8 mouse cellular contexts compared by ENCODE assay signal in the genomic region with DNA sequence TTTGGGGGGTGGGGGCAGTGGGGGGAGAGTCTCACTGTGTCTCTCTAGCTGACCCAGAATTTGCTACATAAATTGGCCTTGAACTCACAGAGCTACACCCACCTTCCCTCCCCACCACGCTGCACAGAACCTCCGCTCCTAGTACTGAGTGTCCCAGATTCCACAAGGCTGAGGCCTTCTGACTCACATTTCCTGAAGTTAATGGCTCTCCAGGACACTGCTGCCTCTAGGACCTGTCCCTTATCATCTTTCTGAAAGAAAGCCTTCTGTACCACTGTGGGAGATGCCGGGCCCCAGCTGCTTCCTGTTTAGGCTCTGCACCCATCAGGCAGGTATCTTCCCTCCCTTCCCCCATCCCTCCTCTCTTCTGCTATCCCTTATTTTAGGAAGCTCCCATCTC. TPM values are rescaled to one million over a fixed set of nuclear protein-coding genes. Genes with fewer than 3 reads are reported as not detected.
DNase-seq lines count a peak whose midpoint lies in the region; ATAC-seq and TF ChIP-seq lines count a peak whose summit lies in the region.

No protein-coding gene starts in this region.

- WGBS in heart, embryonic 14.5 days, result 38% methylated on average over 3 of the region's 3 CpGs
- WGBS in liver, postnatal 0 days (ENCODE audit: insufficient replicate concordance), result 14% methylated on average over 3 of the region's 3 CpGs

- peak overlapping the region; percentile 37 to 59; a peak in 2 of 4 replicates for H3K27ac ChIP-seq in heart, embryonic 14.5 days (replicated peaks in 1 of 2; ENCODE audit: control insufficient read depth in 1 of 2, insufficient read depth in 1 of 2, low read depth in 2 of 2, low read length in 2 of 2)
- peak overlapping the region; percentile 98 for H3K27ac ChIP-seq in liver, postnatal 0 days (ENCODE audit: low read depth)

- TF ChIP-seq CTCF in liver, postnatal 0 days (IDR thresholded peaks at IDR 0.05; ENCODE audit: low read depth), result no peak

- no peaks in the 10 kb centered on the region for H3K27me3 ChIP-seq in heart, embryonic 14.5 days (ENCODE audit: control insufficient read depth, insufficient read depth, low read length)
- no peaks in the 10 kb centered on the region for H3K27me3 ChIP-seq in liver, postnatal 0 days (ENCODE audit: insufficient read depth, low read length)

- peaks cover 19 to 34% of the 10 kb centered on the region in 2 experiments for H3K4me1 ChIP-seq in heart, embryonic 14.5 days (ENCODE audit: control insufficient read depth in 2 of 2, insufficient read depth in 2 of 2, low read length in 2 of 2)
- peaks cover 37% of the 10 kb centered on the region for H3K4me1 ChIP-seq in liver, postnatal 0 days (ENCODE audit: insufficient read depth)

- no peak for TF ChIP-seq EP300 in liver, postnatal 0 days (IDR thresholded peaks at IDR 0.05; ENCODE audit: low read depth)

- H3K4me3 ChIP-seq in heart, embryonic 14.5 days (ENCODE audit: control insufficient read depth in 1 of 2, insufficient read depth in 1 of 2, low read depth in 1 of 2, low read length in 2 of 2), result no peak overlapping the region
- peak overlapping the region; percentile 2; the same call in 1 of the 2 replicates for H3K4me3 ChIP-seq in liver, postnatal 0 days (ENCODE audit: low read depth, low read length)

- peaks cover 11% of the 10 kb centered on the region for H3K36me3 ChIP-seq in heart, embryonic 14.5 days (ENCODE audit: control insufficient read depth, insufficient read depth, low read length)
- H3K36me3 ChIP-seq in liver, postnatal 0 days (replicated peaks; ENCODE audit: insufficient read depth, low read length), result peaks cover 13% of the 10 kb centered on the region

- ATAC-seq in heart, embryonic 14.5 days (ENCODE audit: insufficient number of reproducible peaks, insufficient read depth, low FRiP score, low read depth), result no peak
- ATAC-seq in liver, postnatal 0 days, result no peak

- peak; percentile 56 for DNase-seq in cerebellum, adult 9-10 months
- DNase-seq in cerebellum, postnatal 25 days, result no peak
- DNase-seq in 416B (ENCODE audit: low read depth), result peak; percentile 58
- DNase-seq in liver, postnatal 0 days, result no peak
- no peak for DNase-seq in left cerebral cortex, adult 11 months (ENCODE audit: low spot score)
- DNase-seq in right cerebral cortex, postnatal 10 days (ENCODE audit: low spot score in 2 of 2), result no peak
- no peak for DNase-seq in lung, adult 18-20 months

- H3K9ac ChIP-seq in heart, embryonic 14.5 days (ENCODE audit: low read length), result no peak overlapping the region
- no peak overlapping the region; the same call in 1 of the 2 replicates for H3K9ac ChIP-seq in liver, postnatal 0 days (replicated peaks)

- H3K9me3 ChIP-seq in heart, embryonic 14.5 days (ENCODE audit: control insufficient read depth, low read length), result no peaks in the 10 kb centered on the region
- H3K9me3 ChIP-seq in liver, postnatal 0 days (ENCODE audit: low read length), result no peaks in the 10 kb centered on the region

- H3K4me2 ChIP-seq in heart, embryonic 14.5 days (ENCODE audit: low read length), result peak overlapping the region; percentile 98
- peak overlapping the region; percentile 97 for H3K4me2 ChIP-seq in liver, postnatal 0 days (ENCODE audit: low read depth, low read length)

RNA-seq across cellular contexts. Expression of a gene that starts 2.6 kb away (rescaled TPM):
- not detected in 2 replicates for polyA plus RNA-seq in heart, embryonic 14.5 days (2014; fragmentation: Nextera tagmentation; extraction: Ambion mirVana)
- 0.89 TPM in 1 of 2 replicates, not detected in the other for polyA plus RNA-seq in liver, postnatal 0 days (2015; fragmentation: Nextera tagmentation; extraction: Ambion mirVana)

RNA-seq across cellular contexts. Expression of a gene that starts 2.8 kb away (rescaled TPM):
- polyA plus RNA-seq in heart, embryonic 14.5 days (2014; fragmentation: Nextera tagmentation; extraction: Ambion mirVana), result 792 and 804 TPM in 2 replicates
- polyA plus RNA-seq in liver, postnatal 0 days (2015; fragmentation: Nextera tagmentation; extraction: Ambion mirVana), result 780 and 831 TPM in 2 replicates

RNA-seq across cellular contexts. Expression of a gene that starts 3.0 kb away (rescaled TPM):
- 71.8 and 80.8 TPM in 2 replicates for polyA plus RNA-seq in heart, embryonic 14.5 days (2014; fragmentation: Nextera tagmentation; extraction: Ambion mirVana)
- 67.1 and 70.8 TPM in 2 replicates for polyA plus RNA-seq in liver, postnatal 0 days (2015; fragmentation: Nextera tagmentation; extraction: Ambion mirVana)

RNA-seq across cellular contexts. Expression of a gene that starts 11.9 kb away (rescaled TPM):
- polyA plus RNA-seq in heart, embryonic 14.5 days (2014; fragmentation: Nextera tagmentation; extraction: Ambion mirVana), result 10.1 and 10.9 TPM in 2 replicates
- 14.2 and 21.9 TPM in 2 replicates for polyA plus RNA-seq in liver, postnatal 0 days (2015; fragmentation: Nextera tagmentation; extraction: Ambion mirVana)

RNA-seq across cellular contexts. Expression of a gene that starts 19.8 kb away (rescaled TPM):
- 0.12 TPM in 1 of 2 replicates, not detected in the other for polyA plus RNA-seq in heart, embryonic 14.5 days (2014; fragmentation: Nextera tagmentation; extraction: Ambion mirVana)
- polyA plus RNA-seq in liver, postnatal 0 days (2015; fragmentation: Nextera tagmentation; extraction: Ambion mirVana), result 0.09 TPM in 1 of 2 replicates, not detected in the other

Comparison
In these comparisons a context has a peak if more than half of its experiments do, and no peak if none do; other contexts are left out.
1. DNase-seq: peak in cerebellum, adult 9-10 months (single experiment) and 416B (single experiment); none in cerebellum, postnatal 25 days (0 of 2), liver, postnatal 0 days (single experiment), left cerebral cortex, adult 11 months (single experiment), right cerebral cortex, postnatal 10 days (0 of 2) and lung, adult 18-20 months (0 of 2).